Mouse (Mus musculus) stomach, embryonic 16.5 days (tissue): Measurements from ENCODE around the gene Cpa5. TPM values are rescaled to one million over a fixed set of nuclear protein-coding genes. Genes with fewer than 3 reads are reported as not detected.

Experiments used
- ATAC-seq: fragments of 200-750 bp; cut with Nextera tagmentation; 2 replicates; pipeline ENCODE4 v1.8.0; 2017; ENCODE audit warnings: moderate number of reproducible peaks, moderate TSS enrichment; ENCODE audit not compliant: insufficient read depth, low FRiP score
- H3K27ac ChIP-seq: fragments of 300-500 bp; sonication (generic); 2 replicates; pipeline ENCODE4 v1.5.1; 2014; ENCODE audit warnings: low read length
- H3K27me3 ChIP-seq: fragments of 300-500 bp; sonication (generic); 2 replicates; pipeline ENCODE4 v1.6.1; 2014; ENCODE audit warnings: low read length, control low read depth, mixed read lengths; ENCODE audit not compliant: control insufficient read depth, insufficient read depth
- H3K36me3 ChIP-seq: fragments of 300-500 bp; sonication (generic); 2 replicates; pipeline ENCODE4 v1.6.1; 2014; ENCODE audit warnings: low read length; ENCODE audit not compliant: control insufficient read depth, insufficient read depth
- H3K4me1 ChIP-seq: fragments of 300-500 bp; sonication (generic); 2 replicates; pipeline ENCODE4 v1.6.1; 2014; ENCODE audit warnings: low read length, control low read depth, mixed read lengths; ENCODE audit not compliant: control insufficient read depth, insufficient read depth
- H3K4me2 ChIP-seq: fragments of 300-500 bp; sonication (generic); 2 replicates; pipeline ENCODE4 v1.6.1; 2014; ENCODE audit warnings: low read depth, low read length, mixed read lengths
- H3K4me3 ChIP-seq: fragments of 300-500 bp; sonication (generic); replicated peaks from 2 replicates; pipeline ENCODE4 v1.5.1; 2014; ENCODE audit warnings: mild to moderate bottlenecking, low read length
- H3K9ac ChIP-seq: fragments of 300-500 bp; sonication (generic); 2 replicates; pipeline ENCODE4 v1.6.1; 2014; ENCODE audit warnings: low read length
- H3K9me3 ChIP-seq: fragments of 300-500 bp; sonication (generic); replicated peaks from 2 replicates; pipeline ENCODE4 v1.6.1; 2016; ENCODE audit warnings: low read length, control low read depth; ENCODE audit not compliant: control insufficient read depth
- WGBS: fragments of 180-500 bp; shearing (Covaris S2); extraction: QIAGEN DNeasy Blood & Tissue Kit; methylation state at CpG from one replicate; pipeline ENCODE4 v1.1.7; 2014; 5-methylcytosine and 5-hydroxymethylcytosine counted together
- polyA plus RNA-seq: library from polyadenylated mRNA; unstranded; fragments of >200 nt; fragmentation: Nextera tagmentation; extraction: Ambion mirVana; gene quantifications from 2 replicates; pipeline ENCODE4 v1.2.1, GENCODE M21; 2015

Gene Cpa5
- polyA plus RNA-seq, 1 experiment from 2014 or later: 0.21 TPM

- no peak overlapping the region for H3K4me2 ChIP-seq
- H3K4me3 ChIP-seq: no peak overlapping the region
- H3K36me3 ChIP-seq: no peaks in the 10 kb centered on the region
- H3K27me3 ChIP-seq: no peaks in the 10 kb centered on the region
- H3K9ac ChIP-seq: no peak overlapping the region
- WGBS: 56% methylated on average over 11 of the region's 11 CpGs
- peaks cover 12% of the 10 kb centered on the region; the same call in 1 of the 2 replicates for H3K4me1 ChIP-seq
- H3K27ac ChIP-seq: peak overlapping the region; percentile 44
- no peaks in the 10 kb centered on the region for H3K9me3 ChIP-seq
- peak; percentile 63; the same call in 1 of the 2 replicates for ATAC-seq
Observed at GRCm38 (mm10) chr6:30649651-30650296, 39.0 kb downstream of the Cpa5 start.

- peak overlapping the region; percentile 43 for H3K27ac ChIP-seq
- ATAC-seq: no peak
- H3K9me3 ChIP-seq: no peaks in the 10 kb centered on the region
- peaks cover 20% of the 10 kb centered on the region; the same call in 1 of the 2 replicates for H3K4me1 ChIP-seq
- no peak overlapping the region for H3K4me3 ChIP-seq
- no peak overlapping the region for H3K4me2 ChIP-seq
- H3K36me3 ChIP-seq: no peaks in the 10 kb centered on the region
- H3K27me3 ChIP-seq: no peaks in the 10 kb centered on the region
- 40% methylated on average over 9 of the region's 9 CpGs for WGBS
- H3K9ac ChIP-seq: no peak overlapping the region
Observed at GRCm38 (mm10) chr6:30652425-30653188, 41.8 kb downstream of the Cpa5 start.

GRCm38 (mm10) chr6:30653518-30653917 lies 42.7 kb downstream of the Cpa5 start:
- ATAC-seq: no peak
- H3K4me1 ChIP-seq: peaks cover 20% of the 10 kb centered on the region; the same call in 1 of the 2 replicates
- no peak overlapping the region for H3K9ac ChIP-seq
- H3K9me3 ChIP-seq: no peaks in the 10 kb centered on the region
- H3K27ac ChIP-seq: peak overlapping the region; percentile 43
- WGBS: 56% methylated on average over 6 of the region's 6 CpGs
- H3K4me2 ChIP-seq: no peak overlapping the region
- H3K27me3 ChIP-seq: no peaks in the 10 kb centered on the region
- no peaks in the 10 kb centered on the region for H3K36me3 ChIP-seq
- no peak overlapping the region for H3K4me3 ChIP-seq

GRCm38 (mm10) chr6:30654402-30654859 lies 43.6 kb downstream of the Cpa5 start:
- Histone ChIP-seq H3K4me1 (peaks cover 20% of the 10 kb centered on the region; the same call in 1 of the 2 replicates), H3K36me3 (no peaks in the 10 kb centered on the region), H3K4me3 (no peak overlapping the region), H3K27ac (0 out of 2 replicates have a peak overlapping the region, but pooled peaks have one; percentile 43), H3K9ac (no peak overlapping the region), H3K9me3 (no peaks in the 10 kb centered on the region), H3K4me2 (no peak overlapping the region), H3K27me3 (no peaks in the 10 kb centered on the region)
- WGBS: 61% methylated on average over 6 of the region's 6 CpGs
- ATAC-seq: no peak

GRCm38 (mm10) chr6:30654932-30655331 lies 44.1 kb downstream of the Cpa5 start:
- Histone ChIP-seq H3K27me3 (no peaks in the 10 kb centered on the region), H3K4me2 (no peak overlapping the region), H3K9me3 (no peaks in the 10 kb centered on the region), H3K36me3 (no peaks in the 10 kb centered on the region), H3K4me3 (no peak overlapping the region), H3K9ac (0 out of 2 replicates have a peak overlapping the region, but pooled peaks have one; percentile 20), H3K4me1 (peaks cover 20% of the 10 kb centered on the region; the same call in 1 of the 2 replicates), H3K27ac (peak overlapping the region; percentile 21; the same call in 1 of the 2 replicates)
- 79% methylated on average over 3 of the region's 3 CpGs for WGBS
- no peak for ATAC-seq

- Histone ChIP-seq H3K36me3 (no peaks in the 10 kb centered on the region), H3K4me1 (peaks cover 23% of the 10 kb centered on the region), H3K4me2 (no peak overlapping the region), H3K9me3 (no peaks in the 10 kb centered on the region), H3K27me3 (no peaks in the 10 kb centered on the region), H3K4me3 (no peak overlapping the region), H3K27ac (no peak overlapping the region), H3K9ac (no peak overlapping the region)
- WGBS: 93% methylated on average over 12 of the region's 12 CpGs
- no peak for ATAC-seq
Observed at GRCm38 (mm10) chr6:30657279-30657678, 46.5 kb downstream of the Cpa5 start.

- no peaks in the 10 kb centered on the region for H3K9me3 ChIP-seq
- no peak for ATAC-seq
- H3K4me2 ChIP-seq: no peak overlapping the region
- no peak overlapping the region for H3K9ac ChIP-seq
- H3K27ac ChIP-seq: no peak overlapping the region
- H3K4me3 ChIP-seq: no peak overlapping the region
- H3K27me3 ChIP-seq: no peaks in the 10 kb centered on the region
- 66% methylated on average over 9 of the region's 9 CpGs for WGBS
- no peaks in the 10 kb centered on the region for H3K36me3 ChIP-seq
- H3K4me1 ChIP-seq: peaks cover 14% of the 10 kb centered on the region
Observed at GRCm38 (mm10) chr6:30658619-30659018, 47.8 kb downstream of the Cpa5 start.

GRCm38 (mm10) chr6:30664776-30665175 lies 54.0 kb downstream of the Cpa5 start:
- ATAC-seq: no peak
- WGBS: 61% methylated on average over 6 of the region's 6 CpGs
- no peak overlapping the region for H3K4me3 ChIP-seq
- H3K4me2 ChIP-seq: no peak overlapping the region
- peaks cover 8% of the 10 kb centered on the region; the same call in 1 of the 2 replicates for H3K4me1 ChIP-seq
- H3K36me3 ChIP-seq: no peaks in the 10 kb centered on the region
- no peaks in the 10 kb centered on the region for H3K27me3 ChIP-seq
- no peak overlapping the region for H3K9ac ChIP-seq
- peak overlapping the region; percentile 18 for H3K27ac ChIP-seq
- H3K9me3 ChIP-seq: no peaks in the 10 kb centered on the region

GRCm38 (mm10) chr6:30665296-30665695 lies 54.5 kb downstream of the Cpa5 start:
- Histone ChIP-seq H3K4me2 (no peak overlapping the region), H3K9ac (no peak overlapping the region), H3K4me3 (no peak overlapping the region), H3K36me3 (no peaks in the 10 kb centered on the region), H3K4me1 (peaks cover 8% of the 10 kb centered on the region; the same call in 1 of the 2 replicates), H3K27ac (peak overlapping the region; percentile 18), H3K9me3 (no peaks in the 10 kb centered on the region), H3K27me3 (no peaks in the 10 kb centered on the region)
- no peak for ATAC-seq
- WGBS: 29% methylated on average over 4 of the region's 4 CpGs
